Mouse (Mus musculus): Measurements from ENCODE around the gene Gad1. TPM values are rescaled to one million over a fixed set of nuclear protein-coding genes. Genes with fewer than 3 reads are reported as not detected.
"Not testable (repeated sequence)": the region's sequence is repeated elsewhere in the genome, so short reads cannot be mapped to it uniquely, and the experiment has no call there.

The Gad1 gene
- total RNA-seq (2021): 100 to 1,000 TPM; 361 to 392 TPM

GRCm38 (mm10) chr2:70552772-70553171 lies at the start of gene Gad1:
TSS of gene Gad1 (plus strand) at chr2:70553072.
- intact Hi-C loops (cut with DNase I): loop anchor here (10.0 kb wide), 1 partner anchor 298 kb away; no protein-coding TSS in a partner anchor
- no peak for DNase-seq (ENCODE audit: low spot score in 2 of 2)

GRCm38 (mm10) chr2:70503436-70503835 lies 49.4 kb upstream of the Gad1 start:
- no peak for DNase-seq (ENCODE audit: low spot score in 2 of 2)

DNA sequence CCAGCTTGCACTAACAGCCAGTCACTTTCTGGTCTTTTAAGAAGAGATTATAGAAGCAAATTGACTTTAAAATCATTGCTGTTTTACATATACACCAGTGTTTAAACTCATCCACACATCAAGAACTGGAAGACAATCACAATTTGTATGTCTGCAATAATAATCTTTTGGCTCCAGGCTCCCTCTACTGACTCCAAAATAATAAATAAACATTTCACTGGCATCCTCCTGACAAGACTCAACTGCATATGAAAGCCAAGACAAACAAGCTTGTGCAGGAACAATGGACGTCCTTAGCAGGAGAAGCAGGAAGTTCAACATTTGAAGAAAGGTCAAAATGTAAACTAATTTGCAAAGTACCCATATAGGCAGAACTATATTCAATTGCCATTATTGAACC lies 47.6 kb upstream of the Gad1 start:
- intact Hi-C loops (cut with DNase I): no loop called here
- no peak for DNase-seq (ENCODE audit: low spot score in 2 of 2)

More at GRCm38 (mm10) chr2:70503436-70503835, 49.4 kb upstream of the Gad1 start:
- intact Hi-C loops (cut with DNase I): no loop called here

GRCm38 (mm10) chr2:70505896-70506295 lies 47.0 kb upstream of the Gad1 start:
- no peak for DNase-seq (ENCODE audit: low spot score in 2 of 2)
- intact Hi-C loops (cut with DNase I): no loop called here

- intact Hi-C loops (cut with DNase I): no loop called here
Measured at GRCm38 (mm10) chr2:70506372-70506771, 46.5 kb upstream of the Gad1 start.

DNA sequence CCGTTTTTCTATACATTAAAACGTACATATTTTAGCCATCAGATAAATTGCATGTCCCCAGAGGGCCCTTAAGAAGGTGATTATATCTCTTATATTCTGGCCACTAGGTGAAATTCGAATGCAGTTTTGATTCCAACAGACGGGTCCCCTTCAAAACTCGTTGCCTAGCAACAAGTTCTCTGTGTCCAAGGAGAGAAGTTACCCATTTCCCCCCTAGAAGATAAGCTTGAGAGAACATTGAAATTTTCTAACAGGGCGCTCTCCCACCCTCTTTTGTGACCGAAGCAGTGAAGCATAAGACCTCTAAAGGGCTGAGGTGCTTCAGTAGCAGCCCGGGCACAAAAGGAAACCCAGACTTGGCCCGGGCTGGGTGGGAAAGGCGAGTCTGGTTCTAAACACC lies 44.4 kb upstream of the Gad1 start, which contains the start of gene Erich2:
Gene Erich2 (plus strand): TSS at position 324 of the 400 bp plus-strand sequence.
- DNase-seq (ENCODE audit: low spot score in 2 of 2): no peak
- intact Hi-C loops (cut with DNase I): no loop called here

More at GRCm38 (mm10) chr2:70506372-70506771, 46.5 kb upstream of the Gad1 start:
- no peak for DNase-seq (ENCODE audit: low spot score in 2 of 2)

- peak; percentile 40 to 58 for DNase-seq (ENCODE audit: low spot score in 2 of 2)
- intact Hi-C loops (cut with DNase I): no loop called here
Measured at GRCm38 (mm10) chr2:70509021-70509632, 43.7 kb upstream of the Gad1 start.

DNA sequence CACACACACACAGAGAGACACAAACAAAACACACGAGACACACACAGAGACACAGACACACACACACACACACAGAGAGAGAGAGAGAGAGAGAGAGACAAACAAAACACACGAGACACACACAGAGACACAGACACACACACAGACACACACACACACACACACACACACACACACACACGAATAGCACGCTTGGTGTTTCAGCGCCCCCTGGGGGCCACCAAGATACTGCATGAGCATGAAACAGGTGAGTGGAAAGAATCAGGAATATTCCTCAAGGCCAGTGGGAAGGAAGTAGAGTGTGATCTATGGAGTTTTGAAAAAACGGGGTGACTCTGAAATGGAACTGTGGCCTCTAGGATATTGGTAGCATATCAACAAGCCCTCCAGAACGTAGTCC lies 14.6 kb upstream of the Gad1 start:
- intact Hi-C loops (cut with DNase I): not testable (repeated sequence)
- peak in 1 of 2 experiments; percentile 12 for DNase-seq (ENCODE audit: low spot score in 2 of 2)

DNA sequence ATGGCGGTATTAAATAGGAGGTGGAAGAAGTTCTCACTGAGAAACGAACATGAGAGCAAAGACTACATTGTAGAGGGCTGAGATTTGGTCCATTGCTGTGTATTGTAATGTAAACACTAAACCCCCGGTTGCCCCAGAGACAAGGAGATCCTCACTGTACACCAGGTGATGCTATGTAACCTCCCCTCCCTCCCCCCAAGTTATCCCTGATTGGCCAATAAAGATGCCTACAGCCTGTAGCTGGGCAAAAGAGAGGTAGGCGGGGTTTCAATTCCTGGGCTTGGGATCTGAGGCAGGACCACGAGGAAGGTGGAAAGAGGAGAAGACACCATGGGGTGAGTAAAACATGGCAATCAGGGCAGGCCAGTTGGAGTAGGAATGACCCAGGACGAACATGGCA lies 2.2 kb upstream of the Gad1 start:
- intact Hi-C loops (cut with DNase I): loop anchor here (10.0 kb wide), 1 partner anchor 296 kb away; no protein-coding TSS in a partner anchor
- DNase-seq (ENCODE audit: low spot score in 2 of 2): no peak

DNA sequence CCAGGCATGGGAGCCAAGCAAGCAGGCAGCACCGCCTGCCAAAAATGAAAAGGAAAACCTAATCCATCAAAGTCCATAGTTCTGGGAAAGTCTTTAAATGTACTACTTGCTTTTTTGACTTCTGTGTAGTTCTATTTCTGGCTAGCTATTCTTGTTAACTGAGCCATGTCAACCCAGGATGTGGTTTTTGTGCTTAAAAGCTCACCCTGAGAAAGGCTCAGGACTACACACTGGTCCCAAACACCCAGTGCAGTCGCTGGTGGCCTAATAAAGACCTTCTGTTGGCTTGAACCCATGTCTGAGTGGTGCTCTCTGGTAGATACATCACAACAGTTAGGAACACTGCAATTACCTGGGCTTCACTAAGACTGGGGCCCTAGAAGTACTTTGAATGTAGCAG lies 1.4 kb upstream of the Gad1 start:
- no peak for DNase-seq (ENCODE audit: low spot score in 2 of 2)
- intact Hi-C loops (cut with DNase I): loop anchor here (10.0 kb wide), 1 partner anchor 297 kb away; no protein-coding TSS in a partner anchor

GRCm38 (mm10) chr2:70552067-70552598 lies 739 bp upstream of the Gad1 start:
- intact Hi-C loops (cut with DNase I): loop anchor here (10.0 kb wide), 1 partner anchor 297 kb away; no protein-coding TSS in a partner anchor

GRCm38 (mm10) chr2:70553826-70554225 lies 954 bp downstream of the Gad1 start:
- intact Hi-C loops (cut with DNase I): loop anchor here (10.0 kb wide), 1 partner anchor 299 kb away; no protein-coding TSS in a partner anchor
- no peak for DNase-seq (ENCODE audit: low spot score in 2 of 2)

More at GRCm38 (mm10) chr2:70552067-70552598, 739 bp upstream of the Gad1 start:
- no peak for DNase-seq (ENCODE audit: low spot score in 2 of 2)

DNA sequence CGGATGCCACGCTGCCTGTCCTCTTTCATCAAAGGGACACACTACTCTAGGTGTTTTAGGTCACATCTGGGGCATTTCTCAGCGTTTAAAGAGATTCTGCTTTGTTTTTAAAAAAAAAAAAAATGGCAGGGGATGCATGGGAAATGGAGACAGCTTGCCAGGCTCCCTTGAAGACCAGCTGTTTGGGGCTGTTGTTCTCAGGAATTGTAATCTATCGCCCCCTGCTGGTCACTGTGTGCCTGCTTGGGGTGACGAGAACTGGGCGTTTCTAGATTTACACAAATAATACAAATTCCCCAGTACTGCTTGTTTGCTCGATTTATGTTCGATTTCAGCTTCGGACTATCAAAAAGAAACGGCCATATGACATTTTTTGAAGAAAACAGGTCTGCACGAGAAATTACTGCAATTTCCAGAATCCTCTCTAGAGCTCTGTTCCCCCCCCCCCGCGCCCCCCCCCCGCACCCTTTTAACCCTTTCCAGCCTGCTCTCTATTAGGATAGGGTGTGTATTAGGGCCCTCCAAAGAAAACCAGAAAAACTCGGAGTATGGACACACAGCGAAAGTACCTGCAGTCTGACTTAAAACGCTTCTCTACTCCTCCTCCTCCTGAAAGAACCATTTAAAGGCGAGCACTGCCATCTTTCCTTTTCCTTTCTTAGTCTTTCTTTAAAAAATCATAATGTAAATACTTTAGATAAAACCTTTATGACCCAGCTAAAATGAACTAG lies 5.4 kb downstream of the Gad1 start:
- DNase-seq (ENCODE audit: low spot score in 2 of 2): peak; percentile 56 to 80
- intact Hi-C loops (cut with DNase I): loop anchor here (1.0 to 10.0 kb wide), 2 partner anchors 303 to 332 kb away; no protein-coding TSS in a partner anchor

DNA sequence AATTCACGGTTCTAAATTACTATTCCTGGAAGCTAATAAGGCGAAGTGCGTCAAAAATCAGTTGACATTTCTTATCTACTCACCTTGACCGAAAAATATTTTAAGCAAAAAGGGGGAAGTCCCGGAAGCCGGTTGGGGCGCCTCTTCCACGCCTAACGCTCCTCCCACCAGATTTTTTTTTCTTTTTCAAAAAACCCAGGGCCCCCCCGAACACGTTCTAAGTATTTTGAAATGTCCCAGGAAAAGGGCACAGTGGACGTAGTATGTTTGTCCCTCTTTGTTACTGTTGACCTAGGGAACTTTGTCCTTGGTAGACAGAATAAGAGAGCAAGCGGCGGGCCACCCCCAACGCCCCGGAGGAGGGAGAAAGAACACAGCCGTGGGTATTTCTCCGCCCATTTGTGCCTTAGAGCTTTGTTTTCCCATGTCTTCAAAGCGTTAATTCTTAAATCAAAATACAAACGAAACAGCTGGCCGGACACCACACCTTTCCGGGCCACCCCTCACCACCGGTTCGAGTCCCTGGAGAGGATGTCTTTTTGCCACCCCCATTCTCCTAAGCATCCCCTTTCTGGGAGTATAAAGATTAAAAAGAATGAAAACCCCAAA lies 6.1 kb downstream of the Gad1 start:
- DNase-seq (ENCODE audit: low spot score in 2 of 2): no peak
- intact Hi-C loops (cut with DNase I): loop anchor here (1.0 to 10.0 kb wide), 3 partner anchors 304 to 433 kb away; no protein-coding TSS in a partner anchor

DNA sequence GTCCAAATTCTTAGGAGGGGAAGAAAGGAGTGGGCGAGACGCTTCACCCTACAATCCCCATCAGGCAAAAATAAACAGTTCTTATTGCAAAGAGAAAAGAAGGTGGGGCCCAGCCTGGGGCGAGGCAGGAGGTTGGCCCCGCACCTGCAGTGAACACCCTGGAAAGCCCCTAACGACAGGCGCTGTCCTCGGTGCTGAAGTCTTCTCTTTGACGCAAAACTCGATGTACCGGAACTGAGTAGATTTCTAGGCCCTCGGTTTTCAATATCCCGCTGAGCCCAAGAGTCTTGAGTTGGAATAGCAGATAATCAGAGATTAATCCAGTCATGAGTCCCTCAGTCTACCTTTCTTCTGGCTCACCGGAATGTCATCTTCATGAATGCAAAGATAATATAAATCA lies 6.6 kb downstream of the Gad1 start:
- no peak for DNase-seq (ENCODE audit: low spot score in 2 of 2)

DNA sequence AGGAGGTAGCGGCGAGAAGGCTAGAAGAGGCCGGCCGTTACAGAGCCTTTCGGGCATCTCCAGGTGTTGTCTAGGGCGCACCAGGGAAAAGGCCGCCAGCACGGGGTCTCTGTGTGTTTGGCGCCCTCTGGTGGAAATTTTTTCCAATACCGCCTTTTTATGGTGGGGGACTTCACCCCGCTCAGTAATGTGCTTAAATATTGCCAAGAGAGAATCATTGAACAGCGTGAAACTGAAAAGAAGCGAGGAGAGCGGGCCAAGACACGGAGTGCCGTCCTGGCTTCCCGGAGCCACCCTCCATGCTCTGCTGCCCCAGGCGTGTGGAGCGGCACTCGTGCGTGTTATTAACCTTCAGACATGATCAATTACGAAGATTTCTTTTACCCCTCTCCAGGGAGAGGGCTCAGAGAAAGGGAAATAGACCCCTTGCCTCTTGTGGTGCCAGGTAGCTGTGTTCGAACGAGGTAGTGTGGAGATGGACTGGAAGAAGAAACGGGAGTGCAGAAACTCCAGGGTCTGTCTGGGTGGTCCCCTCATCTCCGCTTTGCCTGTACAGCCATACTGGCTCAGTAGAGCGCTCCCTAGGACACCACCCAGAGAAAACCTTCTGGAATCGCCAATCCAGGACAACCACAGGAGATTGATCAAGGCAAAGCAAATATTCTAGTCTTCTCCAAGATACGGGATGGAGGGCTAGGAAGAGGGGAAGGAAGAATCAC lies 8.4 kb downstream of the Gad1 start:
- DNase-seq (ENCODE audit: low spot score in 2 of 2): peak in 1 of 2 experiments; percentile 52
- intact Hi-C loops (cut with DNase I): loop anchor here (5.0 kb wide), 2 partner anchors 344 to 976 kb away; no protein-coding TSS in a partner anchor

More for the DNA sequence above, 6.6 kb downstream of the Gad1 start:
- intact Hi-C loops (cut with DNase I): loop anchor here (1.0 to 10.0 kb wide), 2 partner anchors 305 to 433 kb away; no protein-coding TSS in a partner anchor

DNA sequence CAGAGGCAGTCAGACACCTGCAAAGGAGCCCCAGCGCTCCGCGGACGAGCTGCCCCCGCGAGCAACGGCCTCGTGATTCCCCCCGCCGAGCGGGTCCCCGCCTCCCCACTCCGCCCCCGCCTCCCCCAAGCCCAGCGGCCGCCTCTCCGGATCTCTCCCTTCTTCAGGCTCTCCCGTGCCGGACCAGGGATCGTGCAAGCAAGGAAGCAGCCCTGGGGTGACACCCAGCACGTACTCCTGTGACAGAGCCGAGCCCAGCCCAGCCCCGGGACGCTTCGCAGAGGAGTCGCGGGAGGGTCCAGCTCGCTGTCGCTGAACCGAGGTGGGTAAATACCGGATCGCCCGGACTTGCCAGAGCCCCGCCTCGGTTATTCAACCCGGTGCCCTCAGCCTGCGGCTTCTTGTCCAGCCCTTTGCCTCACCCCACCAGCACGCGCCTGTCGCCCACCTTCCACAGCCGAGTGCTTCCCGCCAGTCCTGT lies 9.2 kb downstream of the Gad1 start:
- peak in 1 of 2 experiments; percentile 40 for DNase-seq (ENCODE audit: low spot score in 2 of 2)
- intact Hi-C loops (cut with DNase I): loop anchor here (5.0 kb wide), 2 partner anchors 345 to 975 kb away; no protein-coding TSS in a partner anchor

- intact Hi-C loops (cut with DNase I): loop anchor here (5.0 kb wide), 2 partner anchors 345 to 975 kb away; no protein-coding TSS in a partner anchor
- no peak for DNase-seq (ENCODE audit: low spot score in 2 of 2)
Measured at GRCm38 (mm10) chr2:70562611-70562980, 9.7 kb downstream of the Gad1 start.

Data from left cerebral cortex, postnatal 36 days (tissue).